7 mouse cellular contexts compared by ENCODE assay signal in the genomic region with DNA sequence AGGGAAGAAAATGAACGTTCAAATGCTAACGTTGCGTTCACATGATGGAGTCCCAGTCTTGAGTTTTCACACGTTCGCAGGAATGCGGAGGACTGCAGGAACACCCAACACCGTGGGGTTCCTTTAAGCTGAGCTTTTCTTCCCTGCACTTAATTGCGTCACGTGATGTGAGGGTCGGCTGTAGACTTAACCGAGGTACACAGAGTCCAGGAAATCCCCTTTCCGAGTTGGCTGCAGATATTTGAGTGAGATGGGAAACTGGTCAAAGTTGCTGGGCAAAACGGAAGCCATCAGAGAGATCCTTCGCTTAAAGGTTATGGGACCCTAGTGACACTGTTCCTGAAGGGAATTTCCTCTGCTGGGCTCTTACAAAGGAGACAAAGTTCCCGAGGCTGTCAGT.
A peak's percentile ranks its signal among the peaks of the same experiment; 100 is the strongest.
DNase-seq lines count a peak whose midpoint lies in the region; ATAC-seq lines count a peak whose summit lies in the region.

No protein-coding gene starts in this region.

- ATAC-seq in hindbrain, embryonic 11.5 days (ENCODE audit: low FRiP score) = no peak; the same call in 1 of the 2 replicates
- no peak for ATAC-seq in limb, embryonic 15.5 days (ENCODE audit: insufficient number of reproducible peaks, low FRiP score, low TSS enrichment, low read depth)

- H3K9me3 ChIP-seq in hindbrain, embryonic 11.5 days (ENCODE audit: control insufficient read depth, low read length) = no peaks in the 10 kb centered on the region
- H3K9me3 ChIP-seq in limb, embryonic 15.5 days = no peaks in the 10 kb centered on the region

- peak; percentile 91 for DNase-seq in R1 (ENCODE audit: low read depth, low spot score)
- peak; percentile 75 for DNase-seq in embryo, embryonic 10 days (ENCODE audit: low spot score)
- DNase-seq in hindbrain, embryonic 11.5 days (ENCODE audit: low spot score) = peak; percentile 37
- no peak for DNase-seq in cerebellum, postnatal 25 days
- no peak for DNase-seq in urinary bladder, postnatal 10 days (ENCODE audit: low spot score)
- no peak for DNase-seq in cerebellum, adult 11-12 months

- no peaks in the 10 kb centered on the region for H3K36me3 ChIP-seq in hindbrain, embryonic 11.5 days (ENCODE audit: control insufficient read depth, insufficient read depth, low read length)
- no peaks in the 10 kb centered on the region for H3K36me3 ChIP-seq in limb, embryonic 15.5 days

- no peak overlapping the region for H3K27ac ChIP-seq in hindbrain, embryonic 11.5 days (ENCODE audit: low read depth, low read length)
- no peak overlapping the region for H3K27ac ChIP-seq in limb, embryonic 15.5 days

- H3K27me3 ChIP-seq in hindbrain, embryonic 11.5 days (ENCODE audit: control insufficient read depth, insufficient read depth, low read length) = no peaks in the 10 kb centered on the region
- no peaks in the 10 kb centered on the region for H3K27me3 ChIP-seq in limb, embryonic 15.5 days

- H3K9ac ChIP-seq in hindbrain, embryonic 11.5 days (ENCODE audit: low read depth, low read length) = no peak overlapping the region
- H3K9ac ChIP-seq in limb, embryonic 15.5 days = no peak overlapping the region

- no peak overlapping the region; the same call in 1 of the 2 replicates for H3K4me2 ChIP-seq in hindbrain, embryonic 11.5 days (replicated peaks; ENCODE audit: low read depth, low read length)
- H3K4me2 ChIP-seq in limb, embryonic 15.5 days = peak overlapping the region; percentile 32; the same call in 1 of the 2 replicates

- no peaks in the 10 kb centered on the region; the same call in 1 of the 2 replicates for H3K4me1 ChIP-seq in hindbrain, embryonic 11.5 days (replicated peaks; ENCODE audit: control insufficient read depth, insufficient read depth, low read length)
- peaks cover 3% of the 10 kb centered on the region; the same call in 1 of the 2 replicates for H3K4me1 ChIP-seq in limb, embryonic 15.5 days

- no peak overlapping the region for H3K4me3 ChIP-seq in hindbrain, embryonic 11.5 days (ENCODE audit: low read depth, low read length)
- H3K4me3 ChIP-seq in limb, embryonic 15.5 days = no peak overlapping the region

- WGBS in hindbrain, embryonic 11.5 days = 15% methylated on average over 15 of the region's 15 CpGs
- WGBS in limb, embryonic 15.5 days = 13% methylated on average over 15 of the region's 15 CpGs

Comparison
In these comparisons a context has a peak if more than half of its experiments do, and no peak if none do; other contexts are left out.
1. DNase-seq: peak in R1 (single experiment), embryo, embryonic 10 days (single experiment) and hindbrain, embryonic 11.5 days (single experiment); none in cerebellum, postnatal 25 days (0 of 2), urinary bladder, postnatal 10 days (single experiment) and cerebellum, adult 11-12 months (single experiment).